Mouse (Mus musculus) thymus, postnatal 36 days (tissue): ENCODE data around the gene Slc32a1.
A peak's percentile ranks its signal among the peaks of the same experiment; 100 is the strongest.

Source experiments
- DNase-seq, 2 experiments: peaks; one replicate each; pipeline ENCODE4 v3.0.0; 2022; ENCODE audit warnings: mixed read lengths in 2 of 2

The Slc32a1 gene

GRCm38 (mm10) chr2:158613541-158614417 is 3.2 kb downstream of the Slc32a1 start:
- DNase-seq = peak; percentile 74 to 79

GRCm38 (mm10) chr2:158614418-158614955 is 3.9 kb downstream of the Slc32a1 start:
- no peak for DNase-seq

- no peak for DNase-seq
Observed at GRCm38 (mm10) chr2:158615161-158615680, 4.7 kb downstream of the Slc32a1 start.

- DNase-seq = no peak
Observed at GRCm38 (mm10) chr2:158615702-158616101, 5.1 kb downstream of the Slc32a1 start.

GRCm38 (mm10) chr2:158616296-158616695 is 5.7 kb downstream of the Slc32a1 start:
- DNase-seq = no peak

GRCm38 (mm10) chr2:158616790-158617189 is 6.2 kb downstream of the Slc32a1 start:
- DNase-seq = no peak

GRCm38 (mm10) chr2:158624718-158625222 is 14.2 kb downstream of the Slc32a1 start, which contains the start of gene Actr5:
Actr5 (plus strand) TSS chr2:158624888.
- DNase-seq = peak; percentile 94

DNA sequence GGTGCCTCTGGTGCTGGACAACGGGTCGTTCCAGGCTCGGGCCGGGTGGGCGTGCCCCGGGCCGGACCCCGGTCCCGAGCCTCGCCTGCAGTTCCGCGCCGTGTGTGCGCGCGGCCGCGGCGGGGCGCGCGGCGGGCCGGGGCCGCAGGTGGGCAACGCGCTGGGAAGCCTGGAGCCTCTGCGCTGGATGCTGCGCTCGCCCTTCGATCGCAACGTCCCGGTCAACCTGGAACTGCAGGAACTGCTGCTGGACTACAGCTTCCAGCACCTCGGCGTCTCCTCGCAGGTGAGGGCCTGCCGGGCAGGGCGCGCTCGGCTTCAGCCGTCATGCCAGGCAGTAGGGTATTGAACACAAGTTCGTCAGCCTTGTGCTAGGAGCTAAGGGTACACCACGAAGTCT is 14.7 kb downstream of the Slc32a1 start:
- no peak for DNase-seq

DNA sequence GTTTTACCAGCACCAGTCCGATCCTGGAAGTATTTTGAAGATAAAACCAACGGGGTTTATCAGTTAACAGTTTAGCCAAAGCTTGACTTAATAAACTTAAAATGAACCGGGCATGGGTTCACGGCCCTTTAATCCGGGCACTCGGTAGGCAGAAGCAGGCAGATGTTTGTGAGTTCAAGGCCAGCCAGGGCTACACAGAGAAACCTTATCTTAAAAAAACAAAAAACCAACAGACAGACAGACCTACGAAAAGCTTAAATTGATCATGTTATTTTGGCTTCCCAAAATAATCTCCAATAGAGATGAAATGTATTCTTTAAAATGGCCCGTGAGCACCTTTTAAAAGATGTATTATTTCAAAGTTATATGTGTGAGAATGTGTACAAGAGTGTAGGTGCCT is 15.1 kb downstream of the Slc32a1 start:
- no peak for DNase-seq

- DNase-seq = no peak
Observed at GRCm38 (mm10) chr2:158628858-158629257, 18.3 kb downstream of the Slc32a1 start.

DNA sequence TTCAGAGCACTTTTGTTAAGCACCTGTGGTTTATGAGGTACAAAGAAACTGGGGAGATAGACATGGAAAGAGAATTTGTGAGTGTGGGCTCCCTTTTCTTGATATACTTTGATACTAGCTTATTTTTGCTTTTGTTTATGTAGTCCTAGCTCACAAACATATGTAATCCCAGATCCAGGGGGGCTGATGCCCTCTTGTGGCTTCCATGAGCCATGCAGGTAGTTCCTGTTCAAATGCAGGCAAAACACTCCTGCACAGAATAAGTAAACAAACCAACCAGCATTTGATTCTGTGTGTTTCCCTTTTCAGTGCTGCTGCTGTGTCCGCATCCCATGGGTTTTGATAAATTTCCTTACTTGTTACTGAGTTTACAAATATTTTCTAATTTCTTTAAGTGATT is 18.8 kb downstream of the Slc32a1 start:
- DNase-seq = no peak

DNA sequence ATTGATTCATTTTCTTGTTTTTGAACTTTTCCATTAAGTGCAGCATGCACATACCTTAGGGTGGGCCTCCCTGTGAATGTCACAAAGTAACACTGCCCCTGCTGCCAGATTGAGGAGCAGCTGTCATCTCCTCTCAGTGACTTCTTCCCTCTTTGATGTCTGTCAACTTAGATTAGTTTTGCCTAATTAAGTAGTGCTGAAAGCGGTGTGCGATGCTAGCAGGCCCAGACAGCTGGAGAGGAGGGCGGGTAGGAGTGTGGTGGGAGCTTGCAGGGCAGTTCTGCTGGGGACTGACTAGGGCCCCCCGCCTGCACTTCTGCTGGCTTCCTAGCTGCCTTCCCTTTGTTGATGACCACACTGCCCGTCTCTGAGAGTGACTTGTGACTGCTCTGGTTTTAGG is 21.3 kb downstream of the Slc32a1 start:
- no peak for DNase-seq

DNA sequence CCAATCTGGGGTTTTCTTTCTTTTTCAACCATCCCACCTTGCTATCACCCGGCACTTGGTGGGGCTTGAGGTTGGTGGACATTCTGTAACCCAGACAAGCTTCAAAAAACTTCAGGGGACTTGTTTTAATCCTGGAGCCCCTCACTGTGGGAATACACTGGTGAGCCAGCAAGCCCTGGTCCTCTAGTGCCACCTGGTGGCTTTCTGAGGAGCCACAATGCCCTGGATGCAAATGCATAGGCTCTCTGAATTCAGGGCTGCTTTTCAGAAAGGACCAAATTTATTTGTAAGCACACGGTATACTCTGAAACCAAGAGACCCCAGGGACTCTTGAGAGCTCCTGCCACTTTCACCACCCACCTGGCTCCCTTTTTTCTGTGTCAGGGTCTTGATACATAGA is 31.3 kb downstream of the Slc32a1 start:
- peak; percentile 64 to 69 for DNase-seq

GRCm38 (mm10) chr2:158642587-158642986 is 32.0 kb downstream of the Slc32a1 start:
- DNase-seq = no peak

DNA sequence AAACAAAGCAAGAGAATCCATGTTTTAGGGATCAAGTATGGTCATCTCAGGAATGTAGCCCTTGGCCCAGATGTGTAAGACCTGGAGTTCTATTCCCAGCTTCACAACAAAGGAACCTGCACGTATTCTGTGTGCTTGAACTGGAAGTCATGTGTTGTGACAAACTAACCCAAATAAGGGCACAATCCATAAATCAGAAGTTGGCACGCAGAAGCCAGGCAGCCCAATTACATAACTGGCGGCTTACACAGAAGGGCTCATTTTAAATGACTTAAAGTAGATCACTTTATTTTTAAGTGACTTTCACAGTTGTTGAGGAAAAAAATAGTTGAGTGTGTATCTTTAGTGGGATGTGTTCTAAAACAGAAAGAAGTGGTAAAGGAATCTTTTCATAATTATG is 33.2 kb downstream of the Slc32a1 start:
- DNase-seq = no peak

DNA sequence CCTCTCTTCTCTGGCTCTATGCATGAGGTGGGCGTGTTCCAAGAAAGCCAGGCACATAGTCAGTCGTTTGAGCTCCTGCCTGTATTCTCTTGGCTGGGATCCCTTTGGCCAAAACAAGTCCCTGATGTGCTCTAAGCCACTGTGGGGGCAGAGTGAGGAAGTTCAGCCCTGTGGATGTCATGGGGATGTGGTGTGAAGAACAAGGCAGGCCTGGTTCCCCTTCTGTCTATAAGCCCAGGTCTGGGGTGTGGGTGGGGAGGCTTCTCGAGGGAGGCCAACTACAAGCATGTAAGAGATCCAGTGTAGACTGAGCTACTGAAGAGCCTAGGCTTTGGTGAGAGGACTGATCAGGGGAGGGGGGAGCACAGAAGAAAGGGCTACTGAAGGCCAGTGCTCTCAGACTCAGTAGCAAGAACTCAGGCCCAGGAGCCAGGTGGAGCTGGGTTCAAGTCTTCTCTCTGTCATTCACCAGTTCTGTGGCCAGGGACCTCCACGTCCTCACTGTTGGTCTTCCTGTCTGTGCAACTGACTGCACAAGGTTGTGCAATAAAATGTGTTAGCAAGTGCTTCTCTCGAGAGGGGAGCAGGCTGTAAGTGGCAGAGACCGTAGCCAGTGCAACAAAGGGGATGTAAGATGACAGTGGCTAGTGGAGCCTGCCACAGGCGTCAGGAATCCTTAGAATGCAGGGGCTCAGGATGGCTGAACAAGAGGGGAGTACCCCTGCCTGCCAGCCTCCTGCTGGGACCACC is 40.8 kb downstream of the Slc32a1 start:
- no peak for DNase-seq

GRCm38 (mm10) chr2:158652985-158653384 is 42.4 kb downstream of the Slc32a1 start:
- peak; percentile 74 to 80 for DNase-seq

GRCm38 (mm10) chr2:158654717-158655116 is 44.1 kb downstream of the Slc32a1 start:
- DNase-seq = no peak

- DNase-seq = no peak
Observed at GRCm38 (mm10) chr2:158655806-158656205, 45.2 kb downstream of the Slc32a1 start.

DNA sequence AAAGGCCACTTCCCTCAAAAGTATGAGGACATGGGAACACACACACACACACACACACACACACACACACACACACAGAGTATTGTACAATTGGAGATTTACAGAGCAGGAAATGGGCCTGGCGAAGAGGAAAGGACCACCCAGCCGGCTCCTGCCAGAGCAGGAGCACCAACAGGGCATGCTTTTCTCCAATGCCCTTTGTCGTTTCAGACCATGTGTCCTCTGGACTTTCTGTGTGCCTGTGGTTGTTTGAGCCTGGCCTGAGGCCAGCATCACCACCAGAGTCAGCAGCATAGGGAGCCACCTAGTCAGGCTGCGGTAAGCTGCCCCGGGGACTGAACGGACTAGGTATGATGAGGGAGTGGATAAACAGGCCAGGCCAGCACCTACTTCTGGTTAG is 48.3 kb downstream of the Slc32a1 start:
- DNase-seq = no peak

GRCm38 (mm10) chr2:158659346-158659745 is 48.8 kb downstream of the Slc32a1 start:
- no peak for DNase-seq

DNA sequence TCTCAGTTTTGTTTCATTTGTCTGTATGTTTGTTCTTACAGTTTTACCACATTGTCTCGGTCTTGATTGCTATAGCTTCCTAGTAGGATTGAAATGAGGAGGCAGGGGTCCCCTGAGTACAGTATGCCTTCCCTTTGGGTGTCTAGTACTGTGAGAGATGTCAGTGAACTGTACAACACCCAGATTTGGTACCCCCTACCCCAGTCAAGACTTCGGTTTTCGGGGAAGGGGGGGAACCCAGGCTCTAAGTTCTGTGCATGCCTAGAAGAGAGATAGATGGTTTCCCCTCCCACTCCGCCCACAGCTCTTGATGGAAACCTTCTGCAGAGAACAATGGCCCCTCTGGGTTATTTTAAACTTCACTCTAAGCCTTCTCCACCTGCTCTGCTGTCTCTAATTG is 54.5 kb downstream of the Slc32a1 start, which contains the start of gene Ppp1r16b:
Gene Ppp1r16b, plus strand, starts transcription at position 301 of the 400 bp plus-strand sequence.
- DNase-seq = no peak
